Mouse (Mus musculus) intestine, embryonic 15.5 days (tissue): Measurements from ENCODE around the gene Chrna1. TPM values are rescaled to one million over a fixed set of nuclear protein-coding genes. Genes with fewer than 3 reads are reported as not detected.
"Not testable (repeated sequence)": the region's sequence is repeated elsewhere in the genome, so short reads cannot be mapped to it uniquely, and the experiment has no call there.

Experiments used
- ATAC-seq: fragments of 200-750 bp; cut with Nextera tagmentation; 2 replicates; pipeline ENCODE4 v1.8.0; 2017; ENCODE audit warnings: moderate TSS enrichment, moderate library complexity
- H3K27ac ChIP-seq: fragments of 300-500 bp; sonication (generic); 2 replicates; pipeline ENCODE4 v1.5.1; 2015; ENCODE audit warnings: mild to moderate bottlenecking, inconsistent platforms
- H3K27me3 ChIP-seq: fragments of 300-500 bp; sonication (generic); replicated peaks from 2 replicates; pipeline ENCODE4 v1.6.1; 2015; ENCODE audit warnings: inconsistent platforms
- H3K36me3 ChIP-seq: fragments of 300-500 bp; sonication (generic); 2 replicates; pipeline ENCODE4 v1.6.1; 2015; ENCODE audit warnings: inconsistent platforms
- H3K4me1 ChIP-seq: fragments of 300-500 bp; sonication (generic); replicated peaks from 2 replicates; pipeline ENCODE4 v1.6.1; 2015; ENCODE audit warnings: inconsistent platforms
- H3K4me2 ChIP-seq: fragments of 300-500 bp; sonication (generic); replicated peaks from 2 replicates; pipeline ENCODE4 v1.6.1; 2015; ENCODE audit warnings: mild to moderate bottlenecking, inconsistent platforms
- H3K4me3 ChIP-seq: fragments of 300-500 bp; sonication (generic); replicated peaks from 2 replicates; pipeline ENCODE4 v1.5.1; 2015; ENCODE audit warnings: inconsistent platforms
- H3K9ac ChIP-seq: fragments of 300-500 bp; sonication (generic); 2 replicates; pipeline ENCODE4 v1.6.1; 2015; ENCODE audit warnings: inconsistent platforms
- H3K9me3 ChIP-seq: fragments of 300-500 bp; sonication (generic); 2 replicates; pipeline ENCODE4 v1.6.1; 2016; ENCODE audit warnings: inconsistent platforms
- WGBS: fragments of 180-500 bp; shearing (Covaris S2); methylation state at CpG from one replicate; pipeline ENCODE4 v1.1.7; 2015; 5-methylcytosine and 5-hydroxymethylcytosine counted together
- polyA plus RNA-seq: library from polyadenylated mRNA; unstranded; fragments of >200 nt; fragmentation: Nextera tagmentation; extraction: Ambion mirVana; gene quantifications from 2 replicates; pipeline ENCODE4 v1.2.1, GENCODE M21; 2015

The Chrna1 gene
- polyA plus RNA-seq, 1 experiment from 2014 or later: 0.25 TPM

DNA sequence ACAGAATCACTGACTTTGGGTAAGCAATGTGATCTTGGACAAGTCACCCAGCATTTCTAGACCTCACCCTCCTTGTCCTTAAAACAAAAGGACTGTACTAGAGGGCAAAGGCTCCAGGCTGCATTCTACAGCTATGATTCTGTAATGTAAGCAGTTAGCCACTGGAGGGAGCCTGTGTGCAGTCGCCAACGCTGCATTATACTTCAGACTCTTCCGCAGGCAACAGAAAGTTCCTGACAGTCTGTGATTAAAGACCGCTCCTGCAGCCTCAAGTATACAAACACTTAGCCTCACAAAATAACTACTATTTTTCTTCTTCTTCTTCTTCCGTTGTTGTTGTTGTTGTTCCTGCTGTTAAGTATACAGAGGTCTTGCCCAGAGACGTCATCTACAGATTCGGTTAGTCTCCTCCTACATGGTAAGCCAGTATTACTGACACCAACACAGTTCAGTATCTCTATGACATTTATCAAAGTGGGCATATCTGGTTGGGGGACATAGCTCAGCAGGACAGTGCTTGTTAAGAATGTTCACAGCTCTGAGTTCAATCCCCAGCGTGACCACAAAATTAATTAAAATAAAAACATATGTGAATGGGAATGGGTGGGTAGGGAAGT, 13.0 kb downstream of the Chrna1 start:
- ATAC-seq: peak; percentile 84
- no peaks in the 10 kb centered on the region for H3K27me3 ChIP-seq
- H3K9me3 ChIP-seq: no peaks in the 10 kb centered on the region
- no peak overlapping the region for H3K9ac ChIP-seq
- H3K36me3 ChIP-seq: no peaks in the 10 kb centered on the region
- 21% methylated on average over 8 of the region's 8 CpGs for WGBS
- H3K27ac ChIP-seq: no peak overlapping the region
- H3K4me2 ChIP-seq: peak overlapping the region; percentile 52
- H3K4me1 ChIP-seq: no peaks in the 10 kb centered on the region
- H3K4me3 ChIP-seq: peak overlapping the region; percentile 23

DNA sequence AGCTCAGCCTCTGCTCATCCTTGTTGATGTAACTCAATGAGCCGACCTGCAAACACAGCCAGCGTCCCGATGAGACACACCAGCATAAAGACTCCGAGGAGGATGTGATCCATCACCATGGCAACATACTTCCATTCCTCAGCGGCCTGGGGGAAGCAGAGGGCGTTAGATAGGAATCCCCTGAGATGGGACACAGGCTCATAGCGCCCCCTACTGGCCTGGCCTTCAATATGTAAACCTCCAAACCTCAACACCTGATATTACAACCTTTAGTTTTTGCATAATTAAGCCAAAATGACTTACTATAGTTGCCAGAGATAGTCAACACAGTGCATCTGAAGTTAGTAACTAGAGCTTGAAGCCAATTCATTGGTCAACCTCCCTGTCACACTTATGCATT, 14.0 kb downstream of the Chrna1 start:
- no peaks in the 10 kb centered on the region for H3K36me3 ChIP-seq
- H3K4me3 ChIP-seq: no peak overlapping the region
- H3K4me1 ChIP-seq: 0 out of 2 replicates have a peak, but pooled peaks cover 5% of the 10 kb centered on the region
- no peak overlapping the region for H3K9ac ChIP-seq
- H3K4me2 ChIP-seq: no peak overlapping the region
- H3K27ac ChIP-seq: no peak overlapping the region
- ATAC-seq: no peak
- H3K9me3 ChIP-seq: no peaks in the 10 kb centered on the region
- WGBS: 18% methylated on average over 7 of the region's 7 CpGs
- no peaks in the 10 kb centered on the region for H3K27me3 ChIP-seq

DNA sequence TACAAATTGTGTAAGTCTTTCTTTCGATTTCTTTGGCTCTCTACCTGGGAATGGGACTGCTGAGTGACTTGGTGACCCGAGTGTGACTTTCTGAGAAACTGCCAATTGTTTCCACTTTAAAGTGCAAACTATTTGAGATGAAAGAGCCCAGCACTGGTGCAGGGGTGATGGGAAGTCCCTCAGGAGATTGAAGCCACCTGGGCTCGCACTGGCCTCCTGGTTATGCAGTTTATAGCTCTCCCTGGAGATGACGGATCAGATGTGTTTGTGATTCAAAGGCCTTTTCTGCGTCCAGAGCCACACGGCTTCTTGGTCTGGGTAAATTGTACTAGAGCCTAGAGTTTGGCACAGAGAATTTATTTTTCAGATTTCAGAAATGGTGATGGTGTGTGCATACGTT, 16.4 kb downstream of the Chrna1 start:
- H3K27me3 ChIP-seq: no peaks in the 10 kb centered on the region
- no peak overlapping the region for H3K9ac ChIP-seq
- no peak for ATAC-seq
- no peaks in the 10 kb centered on the region for H3K36me3 ChIP-seq
- H3K4me1 ChIP-seq: 0 out of 2 replicates have a peak, but pooled peaks cover 5% of the 10 kb centered on the region
- 46% methylated on average over 7 of the region's 7 CpGs for WGBS
- H3K4me3 ChIP-seq: no peak overlapping the region
- H3K27ac ChIP-seq: no peak overlapping the region
- H3K4me2 ChIP-seq: no peak overlapping the region
- H3K9me3 ChIP-seq: no peaks in the 10 kb centered on the region

DNA sequence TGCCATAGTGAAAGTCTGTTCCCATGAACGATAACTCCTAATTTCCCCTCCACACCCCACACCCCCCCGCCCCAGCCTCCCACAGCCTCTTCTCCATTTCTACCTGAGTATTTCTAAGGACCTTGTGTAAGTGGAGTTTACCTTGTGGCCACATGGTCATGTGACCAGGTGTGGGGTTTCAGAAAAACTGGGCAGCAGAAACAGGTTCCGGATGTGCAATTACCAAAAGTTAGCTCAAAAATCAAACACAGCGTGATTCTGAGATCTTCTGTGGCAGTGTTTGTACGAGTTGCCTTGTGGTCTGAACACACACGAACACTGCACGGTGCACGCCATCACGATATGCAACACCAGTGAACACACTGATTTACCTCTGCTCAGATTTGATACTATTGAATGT, 17.5 kb downstream of the Chrna1 start:
- 92% methylated on average over 9 of the region's 9 CpGs for WGBS
- no peaks in the 10 kb centered on the region for H3K9me3 ChIP-seq
- ATAC-seq: no peak
- H3K4me3 ChIP-seq: no peak overlapping the region
- H3K36me3 ChIP-seq: no peaks in the 10 kb centered on the region
- H3K4me1 ChIP-seq: 0 out of 2 replicates have a peak, but pooled peaks cover 5% of the 10 kb centered on the region
- H3K9ac ChIP-seq: no peak overlapping the region
- no peaks in the 10 kb centered on the region for H3K27me3 ChIP-seq
- H3K4me2 ChIP-seq: no peak overlapping the region
- H3K27ac ChIP-seq: no peak overlapping the region

DNA sequence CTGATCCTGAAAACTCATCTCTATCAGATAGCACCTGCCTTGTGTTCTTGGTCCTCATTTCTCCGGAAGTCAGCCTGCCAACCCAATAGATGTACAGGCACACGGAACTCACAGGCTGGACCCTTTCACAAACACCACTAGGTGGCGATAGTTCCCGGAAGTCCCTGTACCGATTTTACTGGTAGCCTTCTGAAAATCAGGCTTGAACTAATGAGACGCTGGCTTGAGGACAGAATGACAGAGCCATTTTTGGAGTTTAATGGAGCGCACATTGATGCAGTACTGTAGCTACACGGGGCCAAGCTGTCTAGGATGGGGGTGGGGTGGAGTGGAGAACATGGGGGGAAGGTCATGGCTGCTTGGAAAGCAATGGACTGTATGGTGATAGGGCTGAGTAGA, 18.5 kb downstream of the Chrna1 start:
- peak overlapping the region; percentile 80 for H3K4me2 ChIP-seq
- H3K27ac ChIP-seq: no peak overlapping the region
- peak; percentile 66 for ATAC-seq
- 0 out of 2 replicates have a peak, but pooled peaks cover 5% of the 10 kb centered on the region for H3K4me1 ChIP-seq
- no peaks in the 10 kb centered on the region for H3K36me3 ChIP-seq
- H3K9me3 ChIP-seq: no peaks in the 10 kb centered on the region
- 10% methylated on average over 8 of the region's 8 CpGs for WGBS
- no peak overlapping the region for H3K9ac ChIP-seq
- H3K4me3 ChIP-seq: peak overlapping the region; percentile 38
- no peaks in the 10 kb centered on the region for H3K27me3 ChIP-seq

DNA sequence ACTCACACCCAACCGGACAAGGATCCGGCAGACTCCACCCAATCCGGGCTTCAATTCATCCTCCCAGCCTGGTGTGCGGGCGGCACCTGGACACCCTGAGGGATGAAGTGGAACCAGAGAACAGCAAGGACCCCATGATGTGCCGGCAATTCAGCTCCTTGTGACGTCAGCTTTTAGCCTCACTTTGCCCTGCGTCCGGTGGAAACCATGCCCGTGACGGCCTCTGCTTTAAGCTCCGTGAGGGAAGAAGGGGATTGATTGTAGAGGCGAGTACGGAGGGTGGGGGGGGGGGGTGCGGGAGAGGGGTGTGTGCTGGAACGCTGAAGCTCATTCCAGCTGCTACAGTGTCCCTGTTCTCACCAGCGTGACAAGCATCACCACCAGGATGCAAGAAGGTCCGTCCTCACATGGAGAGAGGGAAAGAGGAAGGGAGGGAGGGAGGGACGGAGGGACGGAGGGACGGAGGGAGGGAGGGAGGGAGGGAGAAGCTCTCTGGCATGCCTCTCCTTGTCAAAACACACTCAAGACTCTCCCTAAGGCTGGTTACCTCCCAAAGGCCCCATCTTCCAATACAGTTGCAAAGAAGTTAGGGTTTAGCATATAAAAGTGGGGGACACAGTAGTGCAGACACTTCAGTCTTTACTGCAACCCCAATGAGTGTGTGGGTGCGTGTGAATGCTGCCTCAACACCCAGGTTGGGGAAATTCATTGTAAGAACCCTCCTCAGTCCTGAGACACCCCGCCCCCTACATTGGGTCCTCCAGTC, 19.1 kb downstream of the Chrna1 start:
- no peaks in the 10 kb centered on the region for H3K27me3 ChIP-seq
- H3K4me3 ChIP-seq: peak overlapping the region; percentile 38
- no peaks in the 10 kb centered on the region for H3K36me3 ChIP-seq
- peak overlapping the region; percentile 80 for H3K4me2 ChIP-seq
- H3K9me3 ChIP-seq: no peaks in the 10 kb centered on the region
- 2% methylated on average over 20 of the region's 23 CpGs for WGBS
- no peak overlapping the region for H3K27ac ChIP-seq
- peak; percentile 57 for ATAC-seq
- H3K9ac ChIP-seq: 0 out of 2 replicates have a peak overlapping the region, but pooled peaks have one; percentile 3
- H3K4me1 ChIP-seq: 0 out of 2 replicates have a peak, but pooled peaks cover 5% of the 10 kb centered on the region

DNA sequence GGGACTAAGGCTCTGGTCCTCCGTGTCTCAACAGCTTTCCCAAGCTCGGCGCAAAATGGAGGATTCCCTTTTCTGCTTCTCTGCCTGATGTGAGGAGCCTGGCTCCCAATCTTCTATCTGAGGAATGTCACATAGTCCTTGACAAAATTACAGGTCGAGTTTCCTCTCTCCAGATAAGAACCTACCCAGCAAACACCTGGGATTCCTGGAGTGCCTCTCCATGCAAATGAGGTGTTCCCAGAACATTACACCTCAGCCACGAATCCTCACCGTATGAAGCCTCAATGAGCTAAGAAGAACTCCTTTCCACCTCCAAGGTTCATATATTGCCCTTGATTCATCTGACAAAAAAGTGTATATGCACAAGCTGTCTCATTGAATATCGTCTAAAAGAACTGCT, 19.7 kb downstream of the Chrna1 start:
- Histone ChIP-seq H3K4me1 (0 out of 2 replicates have a peak, but pooled peaks cover 5% of the 10 kb centered on the region), H3K27ac (no peak overlapping the region), H3K4me3 (peak overlapping the region; percentile 38), H3K9me3 (no peaks in the 10 kb centered on the region), H3K36me3 (no peaks in the 10 kb centered on the region), H3K4me2 (peak overlapping the region; percentile 80), H3K9ac (no peak overlapping the region), H3K27me3 (no peaks in the 10 kb centered on the region)
- no peak for ATAC-seq
- 43% methylated on average over 7 of the region's 7 CpGs for WGBS

DNA sequence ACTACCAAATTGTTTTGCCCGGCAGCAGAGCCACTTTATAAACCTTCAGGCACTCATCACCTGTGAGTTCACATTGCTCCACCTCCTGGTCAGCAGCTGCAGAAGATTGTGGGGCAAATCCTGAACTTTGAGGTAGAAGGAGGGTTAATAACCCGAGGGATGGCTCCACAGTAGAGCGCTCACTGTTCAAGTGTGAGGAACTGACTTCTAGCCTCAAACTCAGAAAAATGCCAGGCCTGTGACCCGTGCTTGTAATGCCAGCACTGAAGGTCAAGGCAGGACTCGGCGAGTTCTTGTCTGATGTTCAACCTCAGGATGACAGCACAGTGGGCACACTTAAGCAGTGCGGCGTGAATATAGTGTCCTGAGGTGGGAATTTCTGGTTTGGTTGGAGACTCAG, 22.2 kb downstream of the Chrna1 start:
- Histone ChIP-seq H3K36me3 (no peaks in the 10 kb centered on the region), H3K4me2 (no peak overlapping the region), H3K4me3 (no peak overlapping the region), H3K27ac (no peak overlapping the region), H3K4me1 (0 out of 2 replicates have a peak, but pooled peaks cover 5% of the 10 kb centered on the region), H3K9ac (no peak overlapping the region), H3K27me3 (no peaks in the 10 kb centered on the region), H3K9me3 (no peaks in the 10 kb centered on the region)
- WGBS: 80% methylated on average over 8 of the region's 8 CpGs
- ATAC-seq: no peak

DNA sequence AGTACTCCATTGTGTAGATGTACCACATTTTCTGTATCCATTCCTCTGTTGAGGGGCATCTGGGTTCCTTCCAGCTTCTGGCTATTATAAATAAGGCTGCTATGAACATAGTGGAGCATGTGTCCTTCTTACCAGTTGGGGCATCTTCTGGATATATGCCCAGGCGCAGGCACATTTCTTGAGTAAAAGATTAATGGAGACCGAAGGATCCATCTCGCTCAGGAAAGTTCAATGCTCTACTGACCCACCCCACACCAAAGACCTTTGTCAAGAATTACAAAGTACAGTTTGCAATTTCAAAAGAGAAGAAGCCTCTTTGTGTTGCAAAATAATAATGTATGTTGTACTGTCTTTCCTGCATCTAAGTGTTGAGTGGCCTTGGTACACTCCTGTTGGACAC, 23.1 kb downstream of the Chrna1 start:
- H3K27ac ChIP-seq, H3K4me2 ChIP-seq, ATAC-seq, H3K9ac ChIP-seq, H3K9me3 ChIP-seq, H3K27me3 ChIP-seq, H3K4me1 ChIP-seq, H3K4me3 ChIP-seq, H3K36me3 ChIP-seq: not testable (repeated sequence)
- WGBS: 95% methylated on average over 3 of the region's 3 CpGs

DNA sequence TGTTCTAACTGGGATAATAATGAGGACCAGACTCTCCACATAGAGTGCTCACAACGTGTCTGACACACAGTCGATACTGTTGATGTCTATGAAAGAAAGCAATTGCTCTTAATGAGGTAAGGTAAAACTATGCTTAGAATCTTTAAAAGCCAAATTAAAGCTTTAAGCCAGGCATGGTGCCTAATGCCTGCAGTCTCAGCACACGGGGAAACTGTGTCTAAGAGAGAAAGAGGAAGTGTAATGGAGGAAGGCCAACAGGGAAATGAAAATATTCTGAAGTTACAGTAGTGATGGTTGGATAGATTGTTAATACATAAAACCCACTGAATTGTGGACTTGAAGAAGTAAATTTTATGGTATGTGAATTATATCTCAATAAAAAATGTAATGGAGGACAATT, 25.7 kb downstream of the Chrna1 start:
- WGBS: 78% methylated on average over 3 of the region's 3 CpGs
- H3K9ac ChIP-seq: no peak overlapping the region
- no peak overlapping the region for H3K4me2 ChIP-seq
- H3K27me3 ChIP-seq: no peaks in the 10 kb centered on the region
- no peak overlapping the region for H3K27ac ChIP-seq
- ATAC-seq: no peak
- H3K4me1 ChIP-seq: no peaks in the 10 kb centered on the region
- H3K9me3 ChIP-seq: no peaks in the 10 kb centered on the region
- no peak overlapping the region for H3K4me3 ChIP-seq
- no peaks in the 10 kb centered on the region for H3K36me3 ChIP-seq

DNA sequence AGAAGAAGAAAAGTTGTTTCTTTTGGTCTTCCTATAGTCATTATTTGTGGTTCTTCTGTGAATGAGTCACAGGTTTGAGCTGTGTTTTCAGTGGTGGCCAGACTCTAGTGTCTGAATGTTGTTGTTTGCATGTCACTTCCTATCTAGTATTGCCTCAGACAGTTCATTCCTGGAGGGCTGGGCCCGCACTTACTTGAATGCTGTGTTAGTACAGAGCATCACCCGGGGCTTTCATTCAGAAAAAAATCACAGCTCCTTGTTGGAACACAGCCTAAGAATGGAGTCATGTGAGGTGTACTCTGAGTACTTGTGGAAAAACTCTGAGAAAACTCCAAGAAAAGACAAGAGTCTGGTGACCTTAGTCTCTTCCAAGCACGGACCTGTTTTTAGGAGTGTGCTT, 27.2 kb downstream of the Chrna1 start:
- Histone ChIP-seq H3K9me3 (no peaks in the 10 kb centered on the region), H3K36me3 (no peaks in the 10 kb centered on the region), H3K27ac (no peak overlapping the region), H3K9ac (no peak overlapping the region), H3K4me2 (no peak overlapping the region), H3K27me3 (no peaks in the 10 kb centered on the region), H3K4me3 (no peak overlapping the region), H3K4me1 (no peaks in the 10 kb centered on the region)
- ATAC-seq: no peak
- 73% methylated on average over 3 of the region's 3 CpGs for WGBS

DNA sequence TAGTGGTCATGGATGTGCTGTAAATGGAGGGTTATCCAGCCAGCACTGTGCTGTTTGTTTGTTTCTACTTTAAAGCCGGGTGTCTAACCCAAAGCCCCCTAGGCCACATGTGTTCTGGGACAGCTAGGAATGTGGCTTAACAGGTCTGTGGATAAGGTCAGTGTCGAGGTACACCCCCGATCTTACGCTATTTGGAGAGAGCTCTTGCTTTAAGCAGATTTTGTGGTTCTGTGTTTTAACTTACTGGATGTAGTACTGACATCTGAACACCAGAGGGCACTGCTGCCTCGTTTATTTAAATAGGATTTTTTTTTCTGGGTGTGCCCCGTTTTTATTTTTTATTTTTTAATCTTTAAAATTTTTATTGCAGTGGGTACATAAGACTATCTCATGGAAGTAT, 29.4 kb downstream of the Chrna1 start:
- no peak overlapping the region for H3K27ac ChIP-seq
- no peaks in the 10 kb centered on the region for H3K27me3 ChIP-seq
- no peaks in the 10 kb centered on the region for H3K4me1 ChIP-seq
- no peak for ATAC-seq
- H3K4me3 ChIP-seq: no peak overlapping the region
- H3K4me2 ChIP-seq: no peak overlapping the region
- H3K36me3 ChIP-seq: no peaks in the 10 kb centered on the region
- WGBS: 15% methylated on average over 6 of the region's 6 CpGs
- H3K9ac ChIP-seq: no peak overlapping the region
- H3K9me3 ChIP-seq: no peaks in the 10 kb centered on the region

DNA sequence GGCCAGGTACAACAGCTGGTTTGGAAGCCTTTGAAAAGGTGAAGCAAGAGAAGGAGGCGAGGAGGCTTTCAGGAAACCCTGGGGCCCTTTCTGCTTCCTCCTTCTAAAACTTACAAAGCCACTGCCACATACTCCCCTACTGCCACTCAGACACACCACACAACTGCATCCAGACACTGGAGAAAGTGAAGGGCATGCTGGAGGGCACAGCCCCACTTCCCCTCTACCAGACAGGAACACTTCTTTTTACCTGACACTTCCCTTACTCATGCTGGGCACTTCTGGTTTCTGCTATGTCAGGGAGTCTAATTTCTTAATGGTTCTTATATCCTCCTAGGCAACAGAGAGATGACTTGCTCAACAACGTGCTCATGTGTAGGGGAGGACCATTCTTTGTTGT, 31.6 kb downstream of the Chrna1 start:
- Histone ChIP-seq H3K4me3 (no peak overlapping the region), H3K27me3 (no peaks in the 10 kb centered on the region; the same call in 1 of the 2 replicates), H3K4me2 (no peak overlapping the region), H3K4me1 (no peaks in the 10 kb centered on the region), H3K9me3 (no peaks in the 10 kb centered on the region), H3K9ac (no peak overlapping the region), H3K27ac (no peak overlapping the region), H3K36me3 (no peaks in the 10 kb centered on the region)
- WGBS: 73% methylated on average over 2 of the region's 2 CpGs
- ATAC-seq: no peak
